Mouse (Mus musculus): ENCODE data around the gene Jmjd6. TPM values are rescaled to one million over a fixed set of nuclear protein-coding genes. Genes with fewer than 3 reads are reported as not detected.
A peak's percentile ranks its signal among the peaks of the same experiment; 100 is the strongest.

Jmjd6 gene
- polyA plus RNA-seq, 1 experiment from 2014 or later, result 82.9 TPM

DNA sequence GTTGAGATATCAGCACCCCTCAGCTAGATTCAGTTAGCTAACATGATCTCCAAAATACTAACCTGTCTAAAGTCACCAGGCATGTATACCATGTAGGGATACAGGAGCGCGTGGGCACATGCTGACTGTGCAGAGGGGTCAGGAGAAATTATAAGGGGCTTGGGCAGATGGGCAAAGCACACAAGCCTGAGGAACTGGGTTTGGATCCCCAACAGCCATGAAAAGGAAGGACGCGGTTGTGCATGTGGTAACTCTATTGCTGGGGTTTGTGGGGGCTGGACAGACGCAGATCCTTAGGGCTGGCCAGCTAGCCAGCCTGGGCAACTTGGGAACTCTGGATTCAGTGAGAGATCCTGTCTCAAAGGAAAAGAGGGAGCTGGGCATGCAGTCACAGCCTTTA, 25.7 kb downstream of the Jmjd6 start:
- H3K27me3 ChIP-seq, result no peaks in the 10 kb centered on the region
- 96% methylated on average over 5 of the region's 5 CpGs for WGBS
- no peak overlapping the region for H3K4me3 ChIP-seq
- peaks cover 76% of the 10 kb centered on the region for H3K4me1 ChIP-seq
- no peak overlapping the region for H3K27ac ChIP-seq
- no peak overlapping the region for H3K4me2 ChIP-seq (replicated peaks)
- no peaks in the 10 kb centered on the region for H3K36me3 ChIP-seq
- H3K9me3 ChIP-seq (replicated peaks), result no peaks in the 10 kb centered on the region
- H3K9ac ChIP-seq, result no peak overlapping the region
- no peak for ATAC-seq (ENCODE audit: low FRiP score)

DNA sequence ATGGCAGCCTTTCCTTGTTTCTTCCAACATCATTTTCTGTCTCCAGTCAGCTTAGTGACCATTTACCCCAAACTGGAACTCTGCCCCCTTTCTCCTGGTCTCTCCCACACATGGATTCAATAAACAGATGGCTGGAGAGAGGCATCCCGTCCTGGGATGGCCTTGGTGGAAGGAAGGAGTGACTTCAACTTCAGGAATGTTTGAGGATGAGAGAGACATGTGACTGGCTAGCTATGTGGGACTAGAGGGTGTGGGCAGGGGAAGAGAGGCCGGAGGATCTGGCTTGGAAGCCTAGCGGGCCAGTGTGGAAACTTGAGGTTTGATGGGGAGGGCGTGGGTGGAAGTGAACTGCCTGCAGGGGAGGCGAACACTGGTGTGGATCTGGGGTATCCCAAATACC, 26.5 kb downstream of the Jmjd6 start:
- Histone ChIP-seq H3K4me1 (peaks cover 75% of the 10 kb centered on the region), H3K36me3 (no peaks in the 10 kb centered on the region), H3K27ac (no peak overlapping the region), H3K27me3 (no peaks in the 10 kb centered on the region), H3K4me2 (replicated peaks) (no peak overlapping the region), H3K9me3 (replicated peaks) (no peaks in the 10 kb centered on the region), H3K9ac (no peak overlapping the region), H3K4me3 (no peak overlapping the region)
- ATAC-seq (ENCODE audit: low FRiP score), result no peak
- WGBS, result 73% methylated on average over 5 of the region's 5 CpGs

DNA sequence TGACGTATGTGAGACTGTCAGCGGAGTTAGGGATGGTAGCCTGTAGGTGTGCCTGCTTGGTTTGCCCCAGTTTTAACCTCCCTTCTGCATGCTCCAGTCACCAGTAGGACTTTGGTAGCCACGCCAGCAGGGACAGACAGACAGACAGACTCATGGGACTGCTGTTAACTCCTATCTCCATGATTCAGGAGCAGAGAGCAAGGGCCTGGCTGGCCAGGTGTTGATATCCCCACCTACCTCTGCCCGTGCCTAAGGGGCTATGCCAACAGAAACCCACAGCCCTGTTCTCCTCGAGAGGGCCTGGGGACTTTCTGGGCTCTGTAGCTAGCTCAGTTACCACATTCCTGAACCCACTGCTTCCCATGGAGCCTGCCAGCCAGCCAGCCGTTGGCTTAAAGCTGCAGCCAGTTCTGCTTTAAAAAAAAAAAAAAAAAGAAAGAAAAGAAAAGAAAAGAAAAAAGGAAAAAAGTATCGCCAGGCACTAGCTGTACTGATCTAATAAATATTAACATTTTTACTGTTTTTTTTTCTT, 28.3 kb downstream of the Jmjd6 start:
- peak overlapping the region; percentile 38; the same call in 1 of the 2 replicates for H3K9ac ChIP-seq
- H3K9me3 ChIP-seq (replicated peaks), result no peaks in the 10 kb centered on the region
- H3K27me3 ChIP-seq, result no peaks in the 10 kb centered on the region
- peak overlapping the region; percentile 15 for H3K4me2 ChIP-seq (replicated peaks)
- H3K27ac ChIP-seq, result peak overlapping the region; percentile 98
- ATAC-seq (ENCODE audit: low FRiP score), result no peak
- no peaks in the 10 kb centered on the region for H3K36me3 ChIP-seq
- H3K4me1 ChIP-seq, result peaks cover 82% of the 10 kb centered on the region
- WGBS, result 13% methylated on average over 7 of the region's 7 CpGs
- peak overlapping the region; percentile 6; the same call in 1 of the 2 replicates for H3K4me3 ChIP-seq

DNA sequence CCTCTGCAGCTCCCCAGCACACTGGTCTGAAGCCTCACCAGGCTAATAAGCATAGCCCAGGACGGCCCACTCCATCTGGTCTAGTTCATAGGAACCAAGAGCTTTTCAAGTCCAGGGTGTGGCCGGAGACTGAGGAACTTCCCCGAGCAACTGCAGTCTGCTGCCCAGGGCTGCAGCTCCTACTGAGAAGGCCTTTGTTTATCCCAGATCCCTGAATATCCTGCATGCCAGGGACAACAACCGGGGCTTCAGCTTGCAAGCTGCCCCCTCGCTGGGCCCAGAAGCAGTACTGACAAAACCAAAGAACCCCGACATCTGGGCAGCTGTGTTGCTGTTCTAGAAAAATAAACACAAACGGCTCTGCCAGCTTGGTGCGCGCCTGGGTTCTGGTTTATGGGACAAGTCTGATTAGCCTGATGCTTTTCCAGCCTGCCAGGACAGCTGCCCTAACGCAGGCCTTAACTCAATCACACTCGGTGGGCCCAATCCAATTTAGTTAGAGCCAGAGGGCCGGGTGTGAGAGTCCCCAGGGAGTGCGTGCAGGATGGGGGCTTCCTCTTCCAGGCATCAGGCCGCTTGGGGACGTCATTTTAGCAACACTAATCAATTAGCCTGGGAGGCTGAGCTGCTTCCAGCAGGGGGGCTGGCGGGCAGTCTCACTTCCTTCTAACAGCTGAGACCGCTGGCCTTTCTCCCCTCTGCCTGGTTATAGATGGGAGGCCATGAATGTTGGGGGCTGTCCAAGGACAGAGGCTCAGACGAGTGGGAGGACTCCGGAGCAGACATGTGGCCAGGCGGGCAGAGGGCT, 29.0 kb downstream of the Jmjd6 start:
- peak overlapping the region; percentile 98 for H3K27ac ChIP-seq
- H3K4me2 ChIP-seq (replicated peaks), result peak overlapping the region; percentile 15
- H3K9me3 ChIP-seq (replicated peaks), result no peaks in the 10 kb centered on the region
- no peaks in the 10 kb centered on the region; the same call in 1 of the 2 replicates for H3K27me3 ChIP-seq
- H3K36me3 ChIP-seq, result no peaks in the 10 kb centered on the region
- peak; percentile 21 for ATAC-seq (ENCODE audit: low FRiP score)
- peak overlapping the region; percentile 6; the same call in 1 of the 2 replicates for H3K4me3 ChIP-seq
- peak overlapping the region; percentile 32; the same call in 1 of the 2 replicates for H3K9ac ChIP-seq
- WGBS, result 2% methylated on average over 20 of the region's 20 CpGs
- peaks cover 83% of the 10 kb centered on the region for H3K4me1 ChIP-seq

DNA sequence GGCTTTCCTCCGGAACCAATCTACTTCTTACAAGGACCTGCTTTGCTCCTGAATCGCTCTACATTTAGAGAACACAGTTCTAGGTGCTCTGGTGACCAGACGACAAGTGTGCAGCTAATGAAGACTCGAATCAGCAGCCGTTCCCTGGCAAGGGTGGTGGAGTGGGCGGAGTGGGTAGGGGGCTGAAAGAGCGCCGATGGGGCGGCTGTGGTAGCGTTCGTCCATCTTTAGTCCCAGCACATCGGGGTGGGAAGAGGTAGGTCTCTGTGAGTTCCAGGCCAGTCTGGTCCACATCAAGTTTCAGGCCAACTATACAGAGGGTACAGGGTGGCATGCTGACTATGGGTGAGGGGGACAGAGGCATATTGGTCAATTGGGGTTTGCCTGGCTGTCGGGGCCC, 29.6 kb downstream of the Jmjd6 start:
- no peak for ATAC-seq (ENCODE audit: low FRiP score)
- WGBS, result 65% methylated on average over 13 of the region's 13 CpGs
- peak overlapping the region; percentile 3; the same call in 1 of the 2 replicates for H3K9ac ChIP-seq
- no peaks in the 10 kb centered on the region for H3K36me3 ChIP-seq
- H3K27ac ChIP-seq, result peak overlapping the region; percentile 98
- no peaks in the 10 kb centered on the region; the same call in 1 of the 2 replicates for H3K27me3 ChIP-seq
- no peak overlapping the region for H3K4me3 ChIP-seq
- peaks cover 81% of the 10 kb centered on the region for H3K4me1 ChIP-seq
- no peaks in the 10 kb centered on the region for H3K9me3 ChIP-seq (replicated peaks)
- H3K4me2 ChIP-seq (replicated peaks), result peak overlapping the region; percentile 15

GRCm38 (mm10) chr11:116812793-116813529, 30.3 kb downstream of the Jmjd6 start:
- WGBS, result 34% methylated on average over 21 of the region's 21 CpGs
- Histone ChIP-seq H3K4me1 (peaks cover 83% of the 10 kb centered on the region), H3K9me3 (replicated peaks) (no peaks in the 10 kb centered on the region), H3K4me3 (no peak overlapping the region), H3K27me3 (no peaks in the 10 kb centered on the region; the same call in 1 of the 2 replicates), H3K27ac (peak overlapping the region; percentile 98), H3K36me3 (no peaks in the 10 kb centered on the region), H3K4me2 (replicated peaks) (peak overlapping the region; percentile 56), H3K9ac (peak overlapping the region; percentile 32)
- ATAC-seq (ENCODE audit: low FRiP score), result peak; percentile 65

DNA sequence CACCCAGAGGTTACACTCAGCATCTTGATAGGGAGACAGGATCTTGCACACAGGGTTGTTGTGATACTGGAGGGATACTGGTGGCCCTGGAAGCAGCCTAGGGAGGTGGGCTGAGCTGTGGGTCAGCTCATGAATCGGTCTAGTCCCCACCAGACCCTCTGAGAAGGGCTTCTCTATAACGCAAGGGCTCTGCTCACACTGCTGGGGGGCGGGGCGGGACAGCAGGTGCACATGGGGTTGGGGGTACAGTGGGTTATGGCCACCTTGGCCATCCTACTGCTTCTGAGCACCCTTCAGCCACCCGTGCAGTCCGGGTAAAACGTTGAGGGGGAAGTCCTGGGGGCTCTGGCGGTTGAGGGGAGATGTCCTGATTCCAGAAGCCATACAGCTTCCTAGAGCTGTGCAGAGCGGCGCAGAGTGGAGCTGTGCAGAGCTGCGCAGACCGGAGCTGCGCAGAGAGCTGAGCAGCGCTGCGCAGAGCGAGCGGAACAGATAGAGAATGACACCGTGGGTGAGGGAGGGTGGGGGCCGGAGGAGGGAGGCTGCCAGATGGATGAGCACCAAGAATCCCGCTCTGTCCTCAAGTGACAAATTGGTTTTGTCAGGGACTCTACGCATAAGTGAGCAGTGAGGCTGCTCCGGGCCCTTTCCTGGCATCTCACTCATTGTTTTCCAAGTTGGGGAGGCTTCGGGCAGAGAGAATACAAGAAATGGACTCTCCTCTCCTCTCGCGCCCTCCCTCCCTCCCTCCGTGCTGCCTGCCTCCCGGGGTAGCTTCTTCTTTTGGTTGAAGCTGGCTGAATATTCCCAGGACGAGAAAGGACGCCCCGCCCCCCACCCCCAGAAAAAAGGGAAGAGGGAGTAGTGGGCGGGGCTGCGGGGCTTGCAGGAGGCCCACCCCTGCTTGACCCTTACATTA, 32.0 kb downstream of the Jmjd6 start:
- H3K36me3 ChIP-seq, result no peaks in the 10 kb centered on the region
- peaks cover 75% of the 10 kb centered on the region for H3K4me1 ChIP-seq
- no peaks in the 10 kb centered on the region; the same call in 1 of the 2 replicates for H3K27me3 ChIP-seq
- H3K4me3 ChIP-seq, result peak overlapping the region; percentile 27
- H3K4me2 ChIP-seq (replicated peaks), result peak overlapping the region; percentile 56
- 6% methylated on average over 30 of the region's 32 CpGs for WGBS
- peak; percentile 90 for ATAC-seq (ENCODE audit: low FRiP score)
- peak overlapping the region; percentile 98 for H3K27ac ChIP-seq
- H3K9me3 ChIP-seq (replicated peaks), result no peaks in the 10 kb centered on the region
- peak overlapping the region; percentile 61 for H3K9ac ChIP-seq

DNA sequence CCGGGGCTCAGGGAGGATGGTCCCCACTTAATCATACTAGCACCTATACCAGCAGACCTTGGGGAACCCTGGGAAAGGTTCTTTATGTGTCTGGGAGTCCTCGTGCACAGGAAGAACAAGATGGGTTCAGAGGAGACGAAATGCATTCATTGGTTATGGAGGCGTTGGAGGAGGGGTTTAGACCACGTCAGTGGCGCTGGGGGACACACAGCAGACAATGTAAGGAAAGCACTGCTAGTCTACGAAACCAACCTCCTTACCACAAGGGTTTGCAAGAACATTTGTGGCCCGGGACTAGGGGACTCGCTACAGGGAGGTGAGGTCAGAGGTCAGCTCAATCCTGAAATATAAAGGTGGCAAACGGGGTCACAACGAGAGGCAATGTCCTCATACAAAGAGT, 32.7 kb downstream of the Jmjd6 start:
- Histone ChIP-seq H3K4me3 (peak overlapping the region; percentile 27; the same call in 1 of the 2 replicates), H3K9me3 (replicated peaks) (no peaks in the 10 kb centered on the region), H3K27me3 (no peaks in the 10 kb centered on the region; the same call in 1 of the 2 replicates), H3K9ac (peak overlapping the region; percentile 61; the same call in 1 of the 2 replicates), H3K4me1 (peaks cover 68% of the 10 kb centered on the region), H3K27ac (peak overlapping the region; percentile 98), H3K4me2 (replicated peaks) (peak overlapping the region; percentile 56), H3K36me3 (no peaks in the 10 kb centered on the region)
- 30% methylated on average over 11 of the region's 11 CpGs for WGBS
- ATAC-seq (ENCODE audit: low FRiP score), result no peak

GRCm38 (mm10) chr11:116809520-116809919, 33.7 kb downstream of the Jmjd6 start:
- 84% methylated on average over 8 of the region's 8 CpGs for WGBS
- peak overlapping the region; percentile 98; the same call in 1 of the 2 replicates for H3K27ac ChIP-seq
- peaks cover 59% of the 10 kb centered on the region for H3K4me1 ChIP-seq
- no peaks in the 10 kb centered on the region for H3K9me3 ChIP-seq (replicated peaks)
- no peak overlapping the region for H3K4me2 ChIP-seq (replicated peaks)
- H3K9ac ChIP-seq, result peak overlapping the region; percentile 23; the same call in 1 of the 2 replicates
- H3K27me3 ChIP-seq, result no peaks in the 10 kb centered on the region; the same call in 1 of the 2 replicates
- no peaks in the 10 kb centered on the region for H3K36me3 ChIP-seq
- ATAC-seq (ENCODE audit: low FRiP score), result no peak
- no peak overlapping the region for H3K4me3 ChIP-seq

DNA sequence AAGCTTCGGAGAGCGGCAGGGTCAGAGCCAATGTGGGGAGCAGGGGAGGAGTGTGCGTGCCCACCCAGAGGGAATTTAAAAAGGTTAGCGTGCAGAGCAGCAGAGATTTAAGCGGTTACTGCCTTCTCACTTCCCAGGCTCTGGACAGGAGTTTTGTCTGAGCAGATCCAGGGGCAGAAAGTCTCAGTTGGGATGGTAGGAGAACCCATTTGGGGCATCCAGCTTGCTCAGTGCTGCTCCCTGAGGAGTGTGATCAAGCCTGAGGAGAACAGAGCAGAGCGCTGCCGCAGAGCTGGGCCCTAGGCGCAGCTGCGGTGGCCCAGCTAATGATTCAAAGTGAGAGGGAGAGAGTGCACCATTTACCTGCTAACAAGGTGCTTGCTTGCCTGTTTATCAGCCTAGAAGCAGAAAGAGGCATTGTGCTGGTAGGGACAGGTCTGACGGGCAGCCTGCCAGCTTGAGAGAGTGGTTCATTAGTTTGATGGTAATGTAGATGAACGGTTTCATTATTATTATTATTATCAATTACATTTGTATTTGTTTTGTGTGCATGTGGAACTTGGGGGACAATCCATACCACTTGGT, 34.3 kb downstream of the Jmjd6 start:
- Histone ChIP-seq H3K9me3 (replicated peaks) (no peaks in the 10 kb centered on the region), H3K27ac (0 out of 2 replicates have a peak overlapping the region, but pooled peaks have one; percentile 98), H3K4me2 (replicated peaks) (no peak overlapping the region), H3K27me3 (no peaks in the 10 kb centered on the region; the same call in 1 of the 2 replicates), H3K9ac (no peak overlapping the region), H3K4me1 (peaks cover 53% of the 10 kb centered on the region), H3K4me3 (no peak overlapping the region), H3K36me3 (no peaks in the 10 kb centered on the region)
- ATAC-seq (ENCODE audit: low FRiP score), result no peak
- 75% methylated on average over 11 of the region's 11 CpGs for WGBS

Data from hindbrain, embryonic 12.5 days (tissue).